Mouse (Mus musculus): ENCODE results near the gene Pcsk4. TPM values are rescaled to one million over a fixed set of nuclear protein-coding genes. Genes with fewer than 3 reads are reported as not detected.

The Pcsk4 gene
- polyA plus RNA-seq, 1 experiment from 2014 or later, result 1.3 TPM

DNA sequence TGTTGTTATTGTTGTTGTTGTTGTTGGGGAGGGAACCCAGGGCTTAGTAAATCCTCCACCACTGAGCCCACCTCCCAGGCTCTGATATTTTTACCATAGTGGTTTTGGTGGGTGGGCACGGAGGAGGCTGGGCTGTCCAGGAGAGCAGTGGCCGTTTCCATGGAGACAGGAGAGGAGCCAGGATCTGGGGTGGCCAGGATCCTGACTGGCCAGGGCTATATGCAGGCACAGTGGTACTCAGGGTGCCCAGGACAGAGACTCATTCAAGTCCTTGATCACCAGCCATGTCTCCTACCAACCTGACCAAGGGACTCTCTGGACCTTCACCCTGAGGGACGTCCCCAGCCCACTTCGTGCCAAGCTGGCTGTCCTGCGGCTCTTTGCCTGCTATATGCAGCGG, 34.4 kb upstream of the Pcsk4 start:
- 44% methylated on average over 6 of the region's 6 CpGs for WGBS
- Histone ChIP-seq H3K9me3 (replicated peaks) (no peaks in the 10 kb centered on the region), H3K36me3 (no peaks in the 10 kb centered on the region), H3K27ac (no peak overlapping the region), H3K27me3 (peaks cover 65% of the 10 kb centered on the region), H3K9ac (no peak overlapping the region), H3K4me1 (replicated peaks) (no peaks in the 10 kb centered on the region), H3K4me2 (no peak overlapping the region), H3K4me3 (no peak overlapping the region)
- ATAC-seq (replicated peaks; ENCODE audit: insufficient number of reproducible peaks, insufficient read depth, low FRiP score, low read depth), result no peak

GRCm38 (mm10) chr10:80357994-80358639, 28.8 kb upstream of the Pcsk4 start:
- Histone ChIP-seq H3K9ac (no peak overlapping the region), H3K27me3 (peaks cover 84% of the 10 kb centered on the region), H3K36me3 (no peaks in the 10 kb centered on the region), H3K4me2 (peak overlapping the region; percentile 49), H3K27ac (no peak overlapping the region), H3K4me1 (replicated peaks) (peaks cover 16% of the 10 kb centered on the region), H3K4me3 (peak overlapping the region; percentile 27), H3K9me3 (replicated peaks) (no peaks in the 10 kb centered on the region)
- ATAC-seq (replicated peaks; ENCODE audit: insufficient number of reproducible peaks, insufficient read depth, low FRiP score, low read depth), result 0 out of 2 replicates have a peak, but pooled peaks have one; percentile 10
- 8% methylated on average over 31 of the region's 31 CpGs for WGBS

GRCm38 (mm10) chr10:80357336-80357735, 28.0 kb upstream of the Pcsk4 start:
- no peaks in the 10 kb centered on the region for H3K36me3 ChIP-seq
- peaks cover 16% of the 10 kb centered on the region for H3K4me1 ChIP-seq (replicated peaks)
- H3K27me3 ChIP-seq, result peaks cover 88% of the 10 kb centered on the region
- no peak overlapping the region for H3K4me2 ChIP-seq
- H3K9ac ChIP-seq, result no peak overlapping the region
- 28% methylated on average over 7 of the region's 7 CpGs for WGBS
- no peak overlapping the region for H3K27ac ChIP-seq
- no peak overlapping the region for H3K4me3 ChIP-seq
- no peaks in the 10 kb centered on the region for H3K9me3 ChIP-seq (replicated peaks)
- ATAC-seq (replicated peaks; ENCODE audit: insufficient number of reproducible peaks, insufficient read depth, low FRiP score, low read depth), result no peak

DNA sequence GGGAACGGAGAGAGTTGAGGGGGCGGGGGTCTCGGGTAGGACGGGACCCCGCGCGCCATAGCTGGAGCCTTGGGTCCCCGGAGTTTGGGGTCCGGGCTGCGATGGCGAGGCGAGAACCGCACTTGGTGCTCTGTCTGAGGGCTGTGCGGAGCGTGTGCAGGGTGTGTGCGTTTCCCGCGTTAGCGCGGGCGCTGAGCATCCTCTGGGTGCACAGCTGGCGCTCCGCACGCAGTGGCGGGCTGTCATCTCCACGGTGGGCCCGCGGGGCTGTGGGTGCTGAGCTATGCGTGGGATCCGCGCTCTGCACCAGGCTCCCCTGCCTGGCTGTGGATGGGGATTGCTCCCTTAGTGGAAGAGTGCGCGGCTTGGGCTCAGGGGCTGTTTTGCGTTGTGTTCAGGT, 27.4 kb upstream of the Pcsk4 start:
- Histone ChIP-seq H3K4me2 (peak overlapping the region; percentile 58), H3K36me3 (no peaks in the 10 kb centered on the region), H3K4me1 (replicated peaks) (peaks cover 16% of the 10 kb centered on the region), H3K9ac (no peak overlapping the region), H3K27me3 (peaks cover 94% of the 10 kb centered on the region), H3K4me3 (peak overlapping the region; percentile 27), H3K27ac (no peak overlapping the region), H3K9me3 (replicated peaks) (no peaks in the 10 kb centered on the region)
- ATAC-seq (replicated peaks; ENCODE audit: insufficient number of reproducible peaks, insufficient read depth, low FRiP score, low read depth), result no peak
- 3% methylated on average over 34 of the region's 34 CpGs for WGBS

DNA sequence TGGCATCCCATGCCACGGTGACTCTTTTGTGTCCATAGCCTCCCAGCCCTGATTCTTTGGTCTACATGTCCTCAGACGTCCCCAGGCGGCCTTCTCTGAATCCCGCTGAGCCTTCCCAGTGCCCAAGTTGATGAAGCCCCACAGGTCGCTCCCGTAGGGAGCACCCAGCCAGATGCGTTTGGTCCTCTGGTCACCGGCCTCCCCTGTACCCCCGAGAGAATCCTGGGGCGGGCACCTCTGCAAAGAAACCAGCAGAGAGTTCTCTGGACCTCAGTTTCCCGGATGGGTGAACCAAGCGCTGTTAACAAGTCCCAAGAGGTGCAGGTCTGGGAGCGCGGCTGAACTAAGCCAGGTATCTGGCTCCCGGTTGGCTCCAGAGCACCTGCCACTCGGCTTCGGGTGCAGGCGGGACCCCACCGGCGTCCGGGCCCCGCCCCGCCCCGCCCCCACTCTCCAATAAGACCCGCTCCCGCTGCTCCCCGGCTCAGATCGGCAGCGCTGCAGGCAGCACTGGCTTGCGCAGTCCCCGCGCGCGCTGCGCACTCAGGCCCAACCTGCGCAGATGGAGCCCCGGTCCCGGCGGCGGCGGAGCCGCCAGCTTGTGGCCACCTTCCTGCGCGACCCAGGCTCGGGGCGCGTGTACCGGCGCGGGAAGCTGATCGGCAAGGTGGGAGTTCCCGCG, 26.8 kb upstream of the Pcsk4 start, which contains the start of gene Plk5:
Gene Plk5 (plus strand): TSS at position 459 of the 682 bp plus-strand sequence.
- peaks cover 99% of the 10 kb centered on the region for H3K27me3 ChIP-seq
- H3K4me3 ChIP-seq, result peak within 1 kb of the TSS; percentile 27
- peaks cover 16% of the 10 kb centered on the region for H3K4me1 ChIP-seq (replicated peaks)
- H3K9ac ChIP-seq, result no peak within 1 kb of the TSS
- H3K36me3 ChIP-seq, result no peaks in the 10 kb centered on the region
- H3K9me3 ChIP-seq (replicated peaks), result no peaks in the 10 kb centered on the region
- H3K4me2 ChIP-seq, result peak within 1 kb of the TSS; percentile 58
- ATAC-seq (replicated peaks; ENCODE audit: insufficient number of reproducible peaks, insufficient read depth, low FRiP score, low read depth), result no peak
- no peak within 1 kb of the TSS for H3K27ac ChIP-seq
- WGBS, result 2% methylated on average over 52 of the region's 53 CpGs

DNA sequence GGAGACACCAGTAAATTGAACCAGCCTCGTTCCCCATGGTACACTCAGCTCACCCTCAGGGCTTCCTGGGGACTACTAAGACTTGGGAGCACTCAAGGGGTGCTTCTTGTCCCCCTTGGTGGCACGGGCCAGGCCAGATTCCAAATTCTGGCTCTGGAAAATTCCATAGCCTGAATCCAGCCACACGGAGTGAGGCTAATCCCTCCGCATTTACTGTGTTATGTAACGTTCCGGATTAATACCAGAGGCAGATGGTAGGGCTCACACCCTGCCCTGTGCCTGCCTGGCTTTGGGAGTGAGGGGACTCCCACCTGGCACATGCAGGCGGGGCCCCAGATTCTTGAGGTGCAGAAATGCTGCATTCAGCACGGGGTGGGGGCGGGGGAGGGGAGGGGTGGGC, 26.1 kb upstream of the Pcsk4 start:
- Histone ChIP-seq H3K4me1 (replicated peaks) (peaks cover 17% of the 10 kb centered on the region), H3K36me3 (no peaks in the 10 kb centered on the region), H3K27ac (no peak overlapping the region), H3K4me3 (no peak overlapping the region), H3K4me2 (no peak overlapping the region), H3K9me3 (replicated peaks) (no peaks in the 10 kb centered on the region), H3K27me3 (peaks cover 99% of the 10 kb centered on the region), H3K9ac (no peak overlapping the region)
- no peak for ATAC-seq (replicated peaks; ENCODE audit: insufficient number of reproducible peaks, insufficient read depth, low FRiP score, low read depth)
- WGBS, result 12% methylated on average over 9 of the region's 9 CpGs

DNA sequence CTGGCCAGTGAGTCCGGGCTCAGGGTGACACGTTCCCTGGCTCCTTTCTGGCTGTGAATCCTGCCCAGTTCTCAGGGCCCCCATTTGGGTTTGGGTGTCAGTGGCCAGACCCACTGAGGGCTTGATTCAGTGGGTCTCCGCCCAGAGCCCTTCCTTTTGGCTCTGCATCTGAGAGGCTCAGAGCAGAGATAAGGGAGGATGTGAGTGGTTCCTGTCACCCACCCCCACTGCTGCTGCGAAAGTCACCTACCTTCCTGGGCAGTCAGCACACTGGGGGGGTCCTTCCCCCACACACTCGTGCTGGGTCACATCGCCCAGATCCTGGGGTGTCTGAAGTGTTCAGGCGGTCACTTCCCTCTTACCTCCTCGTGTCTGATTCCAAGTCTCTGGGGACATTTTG, 23.4 kb upstream of the Pcsk4 start:
- Histone ChIP-seq H3K9me3 (replicated peaks) (no peaks in the 10 kb centered on the region), H3K36me3 (no peaks in the 10 kb centered on the region), H3K4me1 (replicated peaks) (peaks cover 29% of the 10 kb centered on the region), H3K27ac (no peak overlapping the region), H3K4me2 (no peak overlapping the region), H3K27me3 (peaks cover 98% of the 10 kb centered on the region), H3K9ac (no peak overlapping the region), H3K4me3 (no peak overlapping the region)
- 40% methylated on average over 8 of the region's 8 CpGs for WGBS
- ATAC-seq (replicated peaks; ENCODE audit: insufficient number of reproducible peaks, insufficient read depth, low FRiP score, low read depth), result no peak

- H3K27me3 ChIP-seq, result peaks cover 98% of the 10 kb centered on the region
- H3K4me2 ChIP-seq, result no peak overlapping the region
- H3K4me1 ChIP-seq (replicated peaks), result peaks cover 33% of the 10 kb centered on the region
- no peaks in the 10 kb centered on the region for H3K9me3 ChIP-seq (replicated peaks)
- H3K27ac ChIP-seq, result no peak overlapping the region
- H3K36me3 ChIP-seq, result no peaks in the 10 kb centered on the region
- no peak for ATAC-seq (replicated peaks; ENCODE audit: insufficient number of reproducible peaks, insufficient read depth, low FRiP score, low read depth)
- H3K9ac ChIP-seq, result no peak overlapping the region
- 31% methylated on average over 11 of the region's 11 CpGs for WGBS
- H3K4me3 ChIP-seq, result no peak overlapping the region
Observed at GRCm38 (mm10) chr10:80351896-80352295, 22.6 kb upstream of the Pcsk4 start.

DNA sequence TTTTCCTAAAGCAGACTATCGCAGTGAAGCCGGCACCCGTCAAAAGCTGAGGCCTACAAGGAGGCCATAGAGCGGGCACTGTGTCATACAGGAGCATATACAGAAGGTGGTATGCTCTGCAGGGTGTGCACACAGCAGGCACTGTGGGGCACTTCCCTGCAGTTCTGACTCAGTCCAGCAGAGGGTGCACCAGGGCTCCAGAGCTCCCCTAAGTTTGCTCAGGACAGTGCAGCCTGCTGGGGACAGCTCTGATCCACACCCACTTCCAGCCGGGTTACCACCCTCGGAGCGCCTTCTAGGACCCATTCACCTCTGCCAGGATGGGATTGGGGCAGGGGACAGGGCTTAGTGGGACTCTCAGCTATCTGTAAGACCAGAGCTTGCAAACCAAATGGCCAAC, 21.0 kb upstream of the Pcsk4 start:
- H3K27ac ChIP-seq, result no peak overlapping the region
- H3K9me3 ChIP-seq (replicated peaks), result no peaks in the 10 kb centered on the region
- peak; percentile 73 for ATAC-seq (replicated peaks; ENCODE audit: insufficient number of reproducible peaks, insufficient read depth, low FRiP score, low read depth)
- peaks cover 24% of the 10 kb centered on the region for H3K4me1 ChIP-seq (replicated peaks)
- no peak overlapping the region for H3K4me3 ChIP-seq
- H3K36me3 ChIP-seq, result no peaks in the 10 kb centered on the region
- H3K27me3 ChIP-seq, result peaks cover 97% of the 10 kb centered on the region
- no peak overlapping the region for H3K4me2 ChIP-seq
- H3K9ac ChIP-seq, result no peak overlapping the region
- WGBS, result 4% methylated on average over 7 of the region's 7 CpGs

DNA sequence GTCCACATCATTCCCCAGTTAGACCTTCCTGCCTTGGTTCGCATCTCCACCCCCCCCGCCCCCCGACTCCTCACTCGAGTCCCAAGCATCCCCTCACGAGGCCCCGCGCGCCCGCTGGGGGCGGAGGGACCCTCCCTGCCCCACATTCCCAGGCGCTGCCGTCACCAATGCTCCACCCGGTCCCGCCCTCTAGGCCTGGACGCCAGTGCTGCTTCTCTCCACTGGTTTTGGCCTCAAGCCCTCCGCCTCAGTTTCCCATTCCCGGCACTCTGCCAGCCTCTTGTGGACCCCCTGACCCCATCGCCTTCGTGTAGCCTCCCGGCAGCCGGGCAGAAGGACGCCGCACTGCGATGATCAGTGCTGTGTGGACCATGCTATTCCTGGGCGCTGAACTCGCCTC, 19.7 kb upstream of the Pcsk4 start:
- ATAC-seq (replicated peaks; ENCODE audit: insufficient number of reproducible peaks, insufficient read depth, low FRiP score, low read depth), result no peak
- 18% methylated on average over 26 of the region's 26 CpGs for WGBS
- H3K4me2 ChIP-seq, result peak overlapping the region; percentile 82
- no peak overlapping the region for H3K27ac ChIP-seq
- peak overlapping the region; percentile 61; the same call in 1 of the 2 replicates for H3K9ac ChIP-seq
- no peaks in the 10 kb centered on the region for H3K36me3 ChIP-seq
- peaks cover 36% of the 10 kb centered on the region for H3K4me1 ChIP-seq (replicated peaks)
- peak overlapping the region; percentile 52 for H3K4me3 ChIP-seq
- peaks cover 98% of the 10 kb centered on the region for H3K27me3 ChIP-seq
- no peaks in the 10 kb centered on the region for H3K9me3 ChIP-seq (replicated peaks)

DNA sequence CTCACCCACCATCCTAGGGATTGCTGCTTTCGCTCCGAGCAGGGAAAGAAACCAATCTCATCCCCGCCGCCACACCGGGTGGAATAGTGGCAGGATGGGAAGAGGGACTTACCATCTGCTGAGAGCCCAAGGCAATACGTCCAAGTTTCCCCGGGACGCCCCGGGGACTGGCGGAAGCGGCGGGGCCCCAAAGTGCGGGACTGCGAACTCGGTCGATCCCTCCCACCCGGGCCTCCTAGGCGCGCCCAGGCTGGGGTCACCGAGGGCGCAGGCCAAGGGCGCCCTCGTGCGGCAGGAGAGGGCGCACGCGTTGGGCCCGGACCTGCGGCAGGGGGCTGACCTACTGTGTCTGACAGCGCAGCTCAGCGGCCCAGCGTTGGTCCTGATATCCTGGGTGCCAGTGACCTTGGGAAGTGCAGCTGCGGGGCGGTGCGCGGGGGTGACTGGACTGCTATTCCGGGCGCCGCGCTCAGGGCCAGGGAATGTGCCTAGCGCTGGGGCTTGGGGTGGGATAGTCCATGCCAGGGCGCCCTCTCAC, 19.0 kb upstream of the Pcsk4 start, which contains the start of gene Adamtsl5:
Gene Adamtsl5 (minus strand): TSS at position 169 of the 538 bp plus-strand sequence.
- Histone ChIP-seq H3K4me1 (replicated peaks) (peaks cover 42% of the 10 kb centered on the region), H3K4me3 (peak within 1 kb of the TSS; percentile 52), H3K27me3 (peaks cover 98% of the 10 kb centered on the region), H3K9me3 (replicated peaks) (no peaks in the 10 kb centered on the region), H3K36me3 (no peaks in the 10 kb centered on the region), H3K4me2 (peak within 1 kb of the TSS; percentile 82), H3K9ac (peak within 1 kb of the TSS; percentile 61), H3K27ac (peak within 1 kb of the TSS; percentile 31)
- ATAC-seq (replicated peaks; ENCODE audit: insufficient number of reproducible peaks, insufficient read depth, low FRiP score, low read depth), result peak; percentile 51
- under 1% methylated on average over 42 of the region's 42 CpGs for WGBS
